Mouse (Mus musculus) ovary, adult 10 weeks (tissue): ENCODE data around the gene Th. TPM values are rescaled to one million over a fixed set of nuclear protein-coding genes. Genes with fewer than 3 reads are reported as not detected.

Experiments used
- polyA plus RNA-seq: library from polyadenylated mRNA; stranded (reverse); fragments of 350-450 nt; fragmentation: Illumina TruSeq; extraction: RNeasy Lipid Tissue Mini Kit (QIAGEN cat#74804); gene quantifications from one replicate; pipeline ENCODE4 v1.2.3, GENCODE M21; 2014

The Th gene
- 1.7 TPM for polyA plus RNA-seq

GRCm38 (mm10) chr7:142931028-142931427 lies at the start of gene Th:
Gene Th (minus strand): TSS chr7:142931128.

GRCm38 (mm10) chr7:142968809-142969511 lies 38.0 kb upstream of the Th start, which contains the start of gene Ascl2:
Gene Ascl2 (minus strand): TSS chr7:142969264.

Other genes with a start within 250 kb of the Th start
- gene Ins2, start 187.7 kb downstream of the Th start, polyA plus RNA-seq: not detected
- not detected for gene Ascl2, start 38.1 kb upstream of the Th start, polyA plus RNA-seq
- 0.80 TPM for gene Tspan32, start 73.9 kb upstream of the Th start, polyA plus RNA-seq
- gene Cd81, start 121.6 kb upstream of the Th start, polyA plus RNA-seq: 177 TPM
- 0.46 TPM for gene Tssc4, start 138.1 kb upstream of the Th start, polyA plus RNA-seq
- gene Trpm5, start 163.5 kb upstream of the Th start, polyA plus RNA-seq: 0.31 TPM
- 1.3 TPM for gene Kcnq1, start 175.2 kb upstream of the Th start, polyA plus RNA-seq